Mouse (Mus musculus): ENCODE measurements at regions not wholly inside any gene's neighbourhood (a gene's known extent, or its start where the extent isn't known, plus 50 kb on each side); places are given as distances from the start of the nearest gene placed in this dataset.
A peak's percentile ranks its signal among the peaks of the same experiment; 100 is the strongest.

- no peak for ATAC-seq
- Histone ChIP-seq H3K4me1 (ENCODE audit: control insufficient read depth, insufficient read depth, low read length) (peaks cover 23% of the 10 kb centered on the region), H3K4me2 (ENCODE audit: low read length) (no peak overlapping the region), H3K9ac (ENCODE audit: low read length) (no peak overlapping the region), H3K4me3 (ENCODE audit: low read depth, low read length) (no peak overlapping the region), H3K27me3 (replicated peaks; ENCODE audit: control insufficient read depth, insufficient read depth, low read length) (no peaks in the 10 kb centered on the region), H3K36me3 (ENCODE audit: control insufficient read depth, insufficient read depth, low read length) (no peaks in the 10 kb centered on the region), H3K27ac (ENCODE audit: low read depth, low read length) (peak overlapping the region; percentile 40; the same call in 1 of the 2 replicates), H3K9me3 (replicated peaks; ENCODE audit: control insufficient read depth, low read length) (no peaks in the 10 kb centered on the region)
- WGBS = 62% methylated on average over 2 of the region's 2 CpGs
- peak; percentile 66 for DNase-seq (ENCODE audit: low spot score)
Observed at GRCm38 (mm10) chr6:54754810-54755209, 61.9 kb upstream of the Znrf2 start.

GRCm38 (mm10) chr6:54757511-54757911, 59.2 kb upstream of the Znrf2 start:
- peaks cover 31% of the 10 kb centered on the region for H3K4me1 ChIP-seq (ENCODE audit: control insufficient read depth, insufficient read depth, low read length)
- no peak overlapping the region for H3K9ac ChIP-seq (ENCODE audit: low read length)
- no peaks in the 10 kb centered on the region for H3K9me3 ChIP-seq (replicated peaks; ENCODE audit: control insufficient read depth, low read length)
- ATAC-seq (no peak), DNase-seq (ENCODE audit: low spot score) (no peak)
- no peaks in the 10 kb centered on the region for H3K36me3 ChIP-seq (ENCODE audit: control insufficient read depth, insufficient read depth, low read length)
- no peak overlapping the region for H3K4me3 ChIP-seq (ENCODE audit: low read depth, low read length)
- no peaks in the 10 kb centered on the region for H3K27me3 ChIP-seq (replicated peaks; ENCODE audit: control insufficient read depth, insufficient read depth, low read length)
- H3K27ac ChIP-seq (ENCODE audit: low read depth, low read length) = peak overlapping the region; percentile 1; the same call in 1 of the 2 replicates
- H3K4me2 ChIP-seq (ENCODE audit: low read length) = no peak overlapping the region
- 42% methylated on average over 5 of the region's 5 CpGs for WGBS

- peaks cover 31% of the 10 kb centered on the region for H3K4me1 ChIP-seq (ENCODE audit: control insufficient read depth, insufficient read depth, low read length)
- DNase-seq (ENCODE audit: low spot score) (peak; percentile 89), ATAC-seq (peak; percentile 49; the same call in 1 of the 2 replicates)
- H3K27me3 ChIP-seq (replicated peaks; ENCODE audit: control insufficient read depth, insufficient read depth, low read length) = no peaks in the 10 kb centered on the region
- no peaks in the 10 kb centered on the region for H3K9me3 ChIP-seq (replicated peaks; ENCODE audit: control insufficient read depth, low read length)
- no peak overlapping the region for H3K4me3 ChIP-seq (ENCODE audit: low read depth, low read length)
- WGBS = 7% methylated on average over 2 of the region's 2 CpGs
- H3K9ac ChIP-seq (ENCODE audit: low read length) = no peak overlapping the region
- H3K4me2 ChIP-seq (ENCODE audit: low read length) = no peak overlapping the region
- no peaks in the 10 kb centered on the region for H3K36me3 ChIP-seq (ENCODE audit: control insufficient read depth, insufficient read depth, low read length)
- peak overlapping the region; percentile 49; the same call in 1 of the 2 replicates for H3K27ac ChIP-seq (ENCODE audit: low read depth, low read length)
Observed at GRCm38 (mm10) chr6:54758112-54758511, 58.6 kb upstream of the Znrf2 start.

GRCm38 (mm10) chr6:54759263-54759662, 57.5 kb upstream of the Znrf2 start:
- Histone ChIP-seq H3K36me3 (ENCODE audit: control insufficient read depth, insufficient read depth, low read length) (no peaks in the 10 kb centered on the region), H3K4me2 (ENCODE audit: low read length) (no peak overlapping the region), H3K27me3 (replicated peaks; ENCODE audit: control insufficient read depth, insufficient read depth, low read length) (no peaks in the 10 kb centered on the region), H3K27ac (ENCODE audit: low read depth, low read length) (peak overlapping the region; percentile 70), H3K9me3 (replicated peaks; ENCODE audit: control insufficient read depth, low read length) (no peaks in the 10 kb centered on the region), H3K4me3 (ENCODE audit: low read depth, low read length) (no peak overlapping the region), H3K4me1 (ENCODE audit: control insufficient read depth, insufficient read depth, low read length) (peaks cover 31% of the 10 kb centered on the region), H3K9ac (ENCODE audit: low read length) (no peak overlapping the region)
- DNase-seq (ENCODE audit: low spot score) (no peak), ATAC-seq (no peak)
- 65% methylated on average over 8 of the region's 8 CpGs for WGBS

- DNase-seq (ENCODE audit: low spot score) = peak; percentile 89
- under 1% methylated on average over 11 of the region's 11 CpGs for WGBS
- H3K27me3 ChIP-seq (replicated peaks; ENCODE audit: control insufficient read depth, insufficient read depth, low read length) = no peaks in the 10 kb centered on the region
- peak overlapping the region; percentile 24; the same call in 1 of the 2 replicates for H3K4me2 ChIP-seq (ENCODE audit: low read length)
- no peaks in the 10 kb centered on the region for H3K36me3 ChIP-seq (ENCODE audit: control insufficient read depth, insufficient read depth, low read length)
- no peak overlapping the region for H3K9ac ChIP-seq (ENCODE audit: low read length)
- H3K9me3 ChIP-seq (replicated peaks; ENCODE audit: control insufficient read depth, low read length) = no peaks in the 10 kb centered on the region
- H3K4me1 ChIP-seq (ENCODE audit: control insufficient read depth, insufficient read depth, low read length) = peaks cover 31% of the 10 kb centered on the region
- peak; percentile 86 for ATAC-seq
- no peak overlapping the region for H3K4me3 ChIP-seq (ENCODE audit: low read depth, low read length)
- H3K27ac ChIP-seq (ENCODE audit: low read depth, low read length) = peak overlapping the region; percentile 70
Observed at GRCm38 (mm10) chr6:54759942-54760498, 56.7 kb upstream of the Znrf2 start.

- no peaks in the 10 kb centered on the region for H3K27me3 ChIP-seq (replicated peaks; ENCODE audit: control insufficient read depth, insufficient read depth, low read length)
- no peaks in the 10 kb centered on the region for H3K36me3 ChIP-seq (ENCODE audit: control insufficient read depth, insufficient read depth, low read length)
- DNase-seq (ENCODE audit: low spot score) = no peak
- H3K9ac ChIP-seq (ENCODE audit: low read length) = no peak overlapping the region
- H3K9me3 ChIP-seq (replicated peaks; ENCODE audit: control insufficient read depth, low read length) = no peaks in the 10 kb centered on the region
- ATAC-seq = 0 out of 2 replicates have a peak, but pooled peaks have one; percentile 21
- 55% methylated on average over 2 of the region's 2 CpGs for WGBS
- H3K4me1 ChIP-seq (ENCODE audit: control insufficient read depth, insufficient read depth, low read length) = peaks cover 31% of the 10 kb centered on the region
- H3K27ac ChIP-seq (ENCODE audit: low read depth, low read length) = peak overlapping the region; percentile 48; the same call in 1 of the 2 replicates
- H3K4me3 ChIP-seq (ENCODE audit: low read depth, low read length) = no peak overlapping the region
- H3K4me2 ChIP-seq (ENCODE audit: low read length) = no peak overlapping the region
Observed at GRCm38 (mm10) chr6:54760541-54760940, 56.2 kb upstream of the Znrf2 start.

GRCm38 (mm10) chr6:54762021-54762420, 54.7 kb upstream of the Znrf2 start:
- Histone ChIP-seq H3K27ac (ENCODE audit: low read depth, low read length) (no peak overlapping the region), H3K27me3 (replicated peaks; ENCODE audit: control insufficient read depth, insufficient read depth, low read length) (no peaks in the 10 kb centered on the region), H3K4me2 (ENCODE audit: low read length) (no peak overlapping the region), H3K9me3 (replicated peaks; ENCODE audit: control insufficient read depth, low read length) (no peaks in the 10 kb centered on the region), H3K36me3 (ENCODE audit: control insufficient read depth, insufficient read depth, low read length) (no peaks in the 10 kb centered on the region), H3K4me3 (ENCODE audit: low read depth, low read length) (no peak overlapping the region), H3K9ac (ENCODE audit: low read length) (no peak overlapping the region), H3K4me1 (ENCODE audit: control insufficient read depth, insufficient read depth, low read length) (peaks cover 31% of the 10 kb centered on the region)
- ATAC-seq (no peak), DNase-seq (ENCODE audit: low spot score) (no peak)
- WGBS = 83% methylated on average over 5 of the region's 5 CpGs

GRCm38 (mm10) chr6:54762499-54762898, 54.2 kb upstream of the Znrf2 start:
- Histone ChIP-seq H3K4me2 (ENCODE audit: low read length) (no peak overlapping the region), H3K4me1 (ENCODE audit: control insufficient read depth, insufficient read depth, low read length) (peaks cover 27% of the 10 kb centered on the region), H3K4me3 (ENCODE audit: low read depth, low read length) (no peak overlapping the region), H3K27me3 (replicated peaks; ENCODE audit: control insufficient read depth, insufficient read depth, low read length) (no peaks in the 10 kb centered on the region), H3K27ac (ENCODE audit: low read depth, low read length) (no peak overlapping the region), H3K9ac (ENCODE audit: low read length) (no peak overlapping the region), H3K36me3 (ENCODE audit: control insufficient read depth, insufficient read depth, low read length) (no peaks in the 10 kb centered on the region), H3K9me3 (replicated peaks; ENCODE audit: control insufficient read depth, low read length) (no peaks in the 10 kb centered on the region)
- no peak for DNase-seq (ENCODE audit: low spot score)
- 51% methylated on average over 5 of the region's 5 CpGs for WGBS
- no peak for ATAC-seq

- Histone ChIP-seq H3K36me3 (ENCODE audit: control insufficient read depth, insufficient read depth, low read length) (no peaks in the 10 kb centered on the region), H3K4me1 (ENCODE audit: control insufficient read depth, insufficient read depth, low read length) (peaks cover 17% of the 10 kb centered on the region), H3K4me2 (ENCODE audit: low read length) (no peak overlapping the region), H3K27ac (ENCODE audit: low read depth, low read length) (no peak overlapping the region), H3K27me3 (replicated peaks; ENCODE audit: control insufficient read depth, insufficient read depth, low read length) (no peaks in the 10 kb centered on the region), H3K9me3 (replicated peaks; ENCODE audit: control insufficient read depth, low read length) (no peaks in the 10 kb centered on the region), H3K9ac (ENCODE audit: low read length) (no peak overlapping the region), H3K4me3 (ENCODE audit: low read depth, low read length) (no peak overlapping the region)
- WGBS = 89% methylated on average over 4 of the region's 4 CpGs
- ATAC-seq = no peak
- DNase-seq (ENCODE audit: low spot score) = no peak
Observed at GRCm38 (mm10) chr6:54763669-54764068, 53.0 kb upstream of the Znrf2 start.

Data from forebrain, embryonic 14.5 days (tissue).